Mouse (Mus musculus): Measurements from ENCODE around the gene Asgr2. TPM values are rescaled to one million over a fixed set of nuclear protein-coding genes. Genes with fewer than 3 reads are reported as not detected.
"Not testable (repeated sequence)": the region's sequence is repeated elsewhere in the genome, so short reads cannot be mapped to it uniquely, and the experiment has no call there.

The Asgr2 gene
- total RNA-seq (2015; ENCODE audit: low replicate concordance) (3.3 TPM in 1 of 2 replicates, not detected in the other), total RNA-seq (2017; ENCODE audit: low replicate concordance) (not detected in 2 replicates)

- no peak for ATAC-seq (replicated peaks; ENCODE audit: low FRiP score, poor library complexity, severe bottlenecking)
These were observed at the start of gene Asgr2 for GRCm38 (mm10) chr11:70091986-70092783. Gene Asgr2 (plus strand): TSS chr11:70092644.

GRCm38 (mm10) chr11:70043665-70044064 is 48.8 kb upstream of the Asgr2 start:
- ATAC-seq (replicated peaks; ENCODE audit: low FRiP score, poor library complexity, severe bottlenecking), result no peak

GRCm38 (mm10) chr11:70045435-70045834 is 47.0 kb upstream of the Asgr2 start:
- ATAC-seq (replicated peaks; ENCODE audit: low FRiP score, poor library complexity, severe bottlenecking), result no peak

- ATAC-seq (replicated peaks; ENCODE audit: low FRiP score, poor library complexity, severe bottlenecking), result no peak
These were observed 43.1 kb upstream of the Asgr2 start for GRCm38 (mm10) chr11:70049366-70049765.

- ATAC-seq (replicated peaks; ENCODE audit: low FRiP score, poor library complexity, severe bottlenecking), result no peak
These were observed 42.6 kb upstream of the Asgr2 start for GRCm38 (mm10) chr11:70049816-70050215.

GRCm38 (mm10) chr11:70053156-70053555 is 39.3 kb upstream of the Asgr2 start:
- no peak for ATAC-seq (replicated peaks; ENCODE audit: low FRiP score, poor library complexity, severe bottlenecking)

GRCm38 (mm10) chr11:70053898-70054570 is 38.4 kb upstream of the Asgr2 start, which contains the start of gene Asgr1:
Gene Asgr1 (plus strand): TSS chr11:70054085.
- no peak for ATAC-seq (replicated peaks; ENCODE audit: low FRiP score, poor library complexity, severe bottlenecking)

GRCm38 (mm10) chr11:70055618-70056214 is 36.7 kb upstream of the Asgr2 start:
- peak; percentile 72 for ATAC-seq (replicated peaks; ENCODE audit: low FRiP score, poor library complexity, severe bottlenecking)

GRCm38 (mm10) chr11:70057805-70058204 is 34.6 kb upstream of the Asgr2 start:
- ATAC-seq (replicated peaks; ENCODE audit: low FRiP score, poor library complexity, severe bottlenecking), result no peak

- ATAC-seq (replicated peaks; ENCODE audit: low FRiP score, poor library complexity, severe bottlenecking), result no peak
These were observed 32.5 kb upstream of the Asgr2 start for GRCm38 (mm10) chr11:70059930-70060329.

GRCm38 (mm10) chr11:70063053-70063452 is 29.4 kb upstream of the Asgr2 start:
- ATAC-seq (replicated peaks; ENCODE audit: low FRiP score, poor library complexity, severe bottlenecking), result no peak

- ATAC-seq (replicated peaks; ENCODE audit: low FRiP score, poor library complexity, severe bottlenecking), result no peak
These were observed 25.7 kb upstream of the Asgr2 start for GRCm38 (mm10) chr11:70066701-70067100.

- ATAC-seq (replicated peaks; ENCODE audit: low FRiP score, poor library complexity, severe bottlenecking), result no peak
These were observed 24.2 kb upstream of the Asgr2 start for GRCm38 (mm10) chr11:70068245-70068644.

GRCm38 (mm10) chr11:70070057-70070456 is 22.4 kb upstream of the Asgr2 start:
- no peak for ATAC-seq (replicated peaks; ENCODE audit: low FRiP score, poor library complexity, severe bottlenecking)

GRCm38 (mm10) chr11:70070603-70071002 is 21.8 kb upstream of the Asgr2 start:
- not testable (repeated sequence) for ATAC-seq (replicated peaks; ENCODE audit: low FRiP score, poor library complexity, severe bottlenecking)

- ATAC-seq (replicated peaks; ENCODE audit: low FRiP score, poor library complexity, severe bottlenecking), result peak; percentile 69
These were observed 17.9 kb upstream of the Asgr2 start for GRCm38 (mm10) chr11:70074379-70075071.

- peak; percentile 71 for ATAC-seq (replicated peaks; ENCODE audit: low FRiP score, poor library complexity, severe bottlenecking)
These were observed 16.9 kb upstream of the Asgr2 start for GRCm38 (mm10) chr11:70075581-70075980.

GRCm38 (mm10) chr11:70077441-70077840 is 15.0 kb upstream of the Asgr2 start:
- ATAC-seq (replicated peaks; ENCODE audit: low FRiP score, poor library complexity, severe bottlenecking), result no peak

- peak; percentile 59 for ATAC-seq (replicated peaks; ENCODE audit: low FRiP score, poor library complexity, severe bottlenecking)
These were observed 13.3 kb upstream of the Asgr2 start for GRCm38 (mm10) chr11:70079175-70079574.

GRCm38 (mm10) chr11:70079928-70080327 is 12.5 kb upstream of the Asgr2 start:
- ATAC-seq (replicated peaks; ENCODE audit: low FRiP score, poor library complexity, severe bottlenecking), result peak; percentile 33; the same call in 1 of the 2 replicates
